Mouse (Mus musculus) heart, adult 2 months (tissue): ENCODE data around the gene Vps37b.

Source experiments
- CTCF ChIP-seq: fragments of 200-600 bp; IDR thresholded peaks from 2 replicates; pipeline ENCODE4 v1.8.1; 2022; ENCODE audit warnings: antibody characterized with exemption, mild to moderate bottlenecking, moderate library complexity
- EP300 ChIP-seq: fragments of 200-500 bp; IDR thresholded peaks from 2 replicates; pipeline ENCODE4 v1.6.1; 2011; ENCODE audit warnings: low read depth, low read length, control low read depth; ENCODE audit not compliant: insufficient read depth

DNA sequence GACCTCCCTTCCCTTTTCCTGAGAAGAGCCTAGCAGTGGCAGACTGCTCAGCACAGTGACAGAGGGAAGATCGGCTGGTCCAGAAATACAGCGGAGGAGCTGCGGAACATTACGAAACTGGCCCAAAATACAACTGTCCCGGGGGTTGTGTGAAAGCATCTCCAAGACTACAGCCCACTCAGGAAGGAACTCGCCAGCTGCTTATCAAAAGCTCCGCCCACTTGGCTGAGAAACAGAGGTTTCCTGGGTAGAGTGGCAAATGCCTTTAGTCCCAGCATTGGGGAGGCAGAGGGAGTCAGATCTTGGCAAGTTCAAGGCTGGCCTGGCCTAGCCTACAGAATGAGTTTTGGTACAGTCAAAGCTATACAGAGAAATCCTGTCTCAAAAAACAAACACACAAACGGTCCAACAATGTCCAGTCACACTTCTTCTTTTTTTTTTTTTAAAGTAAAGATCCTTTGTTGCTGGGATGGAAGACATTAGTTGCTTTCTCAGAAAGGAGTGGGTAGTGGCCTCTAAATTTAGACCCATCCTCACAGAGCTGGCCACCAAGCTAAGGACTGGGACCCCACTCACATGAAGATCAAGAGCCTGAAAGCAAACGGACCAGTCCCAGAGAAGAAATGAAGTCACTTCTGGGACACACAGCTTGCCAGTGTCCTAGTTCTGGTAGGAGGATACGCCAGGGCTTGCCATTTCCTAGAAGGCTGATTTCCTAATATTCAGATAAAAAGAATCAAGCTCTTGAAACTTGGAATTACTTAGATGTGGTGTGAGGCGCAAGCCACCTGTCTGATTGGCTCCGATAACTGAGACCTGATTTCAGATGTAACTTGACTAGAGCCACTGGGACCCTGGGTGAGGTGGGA, 12.5 kb downstream of the Vps37b start:
- TF ChIP-seq CTCF (no peak), EP300 (peak; percentile 56; the same call in 1 of the 2 replicates)
